Mouse (Mus musculus): ENCODE results near the gene Maoa.

Maoa gene

DNA sequence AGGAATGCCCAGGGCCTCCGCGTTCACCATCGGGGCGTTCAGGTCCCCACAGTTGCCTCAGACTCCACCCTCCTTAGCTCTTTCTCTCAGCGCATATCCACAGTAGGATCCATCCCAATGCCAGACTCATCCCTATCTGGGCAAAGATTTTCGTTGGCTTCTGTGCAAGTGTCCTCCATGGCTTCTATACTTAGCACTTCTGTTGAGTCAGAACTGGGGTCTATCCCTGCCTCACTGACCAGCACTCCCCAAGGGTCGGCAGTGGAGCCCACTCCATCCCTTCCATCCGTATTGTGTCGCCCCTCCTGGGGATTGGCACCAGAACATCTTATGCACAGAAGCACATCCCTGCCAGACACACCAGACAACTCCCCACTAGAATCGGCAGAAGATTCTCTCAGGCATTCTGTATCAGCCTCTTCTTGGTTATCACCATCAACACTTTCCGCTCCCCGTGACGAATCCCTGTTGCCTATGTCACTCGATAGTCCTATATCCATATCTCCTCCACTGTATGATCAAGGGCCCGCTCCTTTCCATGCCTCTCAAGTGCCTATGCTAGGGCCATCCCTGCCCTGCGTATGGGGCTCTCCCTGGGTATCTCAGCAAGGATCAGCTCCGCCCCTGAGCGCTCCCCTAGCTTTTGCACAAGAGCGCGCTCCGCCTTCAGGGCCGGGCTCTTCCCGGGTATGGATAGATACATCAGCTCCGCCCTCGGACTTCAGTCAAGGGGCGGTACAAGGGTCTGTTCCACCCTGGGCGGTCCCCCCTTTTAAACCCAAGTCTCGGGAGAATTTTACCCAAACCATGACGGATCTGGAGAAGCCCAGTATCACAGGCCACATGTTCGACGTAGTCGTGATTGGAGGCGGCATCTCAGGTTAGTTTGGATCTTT is at the start of gene Maoa:
Gene Maoa (plus strand): TSS at position 665 of the 896 bp plus-strand sequence.
- peak; percentile 62 for DNase-seq (ENCODE audit: low spot score)

DNA sequence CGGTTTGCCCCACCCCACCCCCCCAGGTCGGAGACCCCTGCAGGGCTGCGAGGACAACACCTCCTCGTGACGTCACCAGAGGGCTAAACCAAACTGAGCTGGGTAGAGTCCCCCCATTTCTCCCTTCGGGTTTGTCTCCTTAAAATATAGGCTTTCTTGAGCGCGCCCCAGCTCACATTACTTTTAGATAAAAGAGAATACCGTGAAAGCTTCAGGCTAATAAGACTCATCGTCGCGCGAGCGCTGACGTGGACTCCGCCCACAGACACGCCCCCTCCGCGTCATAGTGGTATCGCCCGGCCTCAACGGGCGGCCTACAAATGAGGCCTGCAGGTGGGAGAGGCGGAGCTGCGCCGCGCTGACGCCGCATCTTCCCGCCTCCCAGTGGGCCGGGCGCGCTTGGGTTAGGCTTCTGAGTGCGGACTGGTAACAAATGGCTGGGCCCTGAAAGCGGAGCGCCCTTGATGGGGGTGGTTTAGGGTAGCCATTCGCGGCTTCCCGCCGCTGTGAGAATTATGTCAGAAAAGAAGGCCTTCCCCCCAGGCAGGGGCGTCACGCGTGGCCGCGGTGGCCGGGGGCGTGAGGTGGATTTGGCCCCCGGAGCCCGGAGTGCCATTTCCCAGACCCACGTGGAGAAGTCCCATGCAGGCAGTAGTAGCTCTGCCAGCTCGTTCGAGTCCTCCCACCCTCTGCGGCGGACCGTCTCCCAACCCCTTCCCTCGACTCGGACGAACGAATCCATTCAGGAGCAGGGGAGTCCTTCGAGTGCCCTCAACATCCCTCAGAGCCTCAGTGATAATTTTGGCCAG is 1.1 kb upstream of the Maoa start:
- peak; percentile 79 for DNase-seq (ENCODE audit: low spot score)

DNA sequence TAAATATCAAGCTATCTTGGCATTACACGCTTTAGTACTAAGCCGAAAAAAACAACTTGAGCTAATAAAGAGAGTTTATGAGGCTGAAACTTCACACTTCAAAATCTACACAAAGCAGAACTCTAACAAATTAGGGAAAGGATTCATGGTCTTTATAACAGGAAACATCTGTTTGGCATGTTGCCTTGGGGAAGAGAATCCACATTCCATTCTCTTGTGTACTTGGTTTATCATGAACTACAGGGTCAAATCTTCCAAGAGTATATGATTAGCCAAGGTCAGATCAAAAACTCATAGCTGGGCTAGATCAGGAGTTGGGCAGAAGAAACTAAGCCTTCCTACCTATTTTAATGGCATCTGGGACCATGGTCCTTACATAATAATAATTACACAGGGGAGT is 37.0 kb downstream of the Maoa start:
- DNase-seq (ENCODE audit: low spot score): no peak

DNA sequence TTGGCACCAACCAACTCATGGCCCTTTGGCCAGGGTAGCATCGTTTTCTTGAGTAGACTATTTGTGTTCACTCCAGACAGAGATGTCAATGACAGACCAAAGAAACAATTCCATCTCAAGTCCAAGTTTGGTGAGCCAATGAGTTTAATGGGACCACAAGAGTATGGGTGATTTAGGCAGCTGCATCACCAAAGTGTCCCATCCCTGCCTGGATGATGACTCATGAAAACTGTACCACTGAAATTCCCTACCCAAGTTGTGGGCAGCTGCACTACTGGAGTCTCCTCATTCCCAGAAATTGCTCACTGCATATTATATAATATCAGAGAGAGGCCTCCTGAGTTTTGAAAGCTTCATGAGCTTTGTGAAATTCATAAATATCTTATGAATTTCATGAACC is 86.6 kb downstream of the Maoa start:
- DNase-seq (ENCODE audit: low spot score): no peak

DNA sequence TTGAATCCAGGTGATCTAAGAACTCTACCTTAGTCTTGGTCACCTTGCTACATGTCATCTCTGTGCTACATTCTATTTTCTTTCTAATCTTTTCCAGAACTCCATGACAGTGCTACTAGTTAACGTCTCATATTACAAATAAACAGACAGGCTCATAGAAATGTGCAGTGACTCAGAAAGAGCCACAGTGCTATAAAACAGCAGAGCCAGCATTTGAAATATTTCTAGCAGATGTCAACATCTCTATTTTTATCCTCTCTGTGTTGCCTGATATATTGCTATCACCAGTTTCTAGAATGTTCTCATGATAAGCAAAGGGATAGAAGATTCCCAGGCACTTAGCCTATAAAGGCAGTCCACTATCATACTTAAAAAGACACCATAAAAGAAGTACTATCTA is 94.5 kb downstream of the Maoa start:
- DNase-seq (ENCODE audit: low spot score): no peak

Measured in c-Kit-positive CD71-positive TER-119-positive erythroid progenitor cells, embryonic 14.5 days (primary cell).